Mouse (Mus musculus) bone marrow macrophage, adult 2 months (primary cell): ENCODE results near the gene Slc7a1.

Experiments used
- CTCF ChIP-seq: IDR thresholded peaks from 2 replicates; pipeline ENCODE4 v1.5.1; 2012; ENCODE audit warnings: low read depth, mild to moderate bottlenecking, low read length, moderate library complexity
- POLR2A ChIP-seq: IDR thresholded peaks from 2 replicates; pipeline ENCODE4 v1.6.1; 2012; ENCODE audit warnings: mild to moderate bottlenecking, low read depth, low read length, borderline replicate concordance

- TF ChIP-seq POLR2A = no peak
- no peak for TF ChIP-seq CTCF
Measured at GRCm38 (mm10) chr5:148302968-148303367, 96.7 kb downstream of the Slc7a1 start.
